Mouse (Mus musculus): ENCODE data around the gene Adgre5.

DNA sequence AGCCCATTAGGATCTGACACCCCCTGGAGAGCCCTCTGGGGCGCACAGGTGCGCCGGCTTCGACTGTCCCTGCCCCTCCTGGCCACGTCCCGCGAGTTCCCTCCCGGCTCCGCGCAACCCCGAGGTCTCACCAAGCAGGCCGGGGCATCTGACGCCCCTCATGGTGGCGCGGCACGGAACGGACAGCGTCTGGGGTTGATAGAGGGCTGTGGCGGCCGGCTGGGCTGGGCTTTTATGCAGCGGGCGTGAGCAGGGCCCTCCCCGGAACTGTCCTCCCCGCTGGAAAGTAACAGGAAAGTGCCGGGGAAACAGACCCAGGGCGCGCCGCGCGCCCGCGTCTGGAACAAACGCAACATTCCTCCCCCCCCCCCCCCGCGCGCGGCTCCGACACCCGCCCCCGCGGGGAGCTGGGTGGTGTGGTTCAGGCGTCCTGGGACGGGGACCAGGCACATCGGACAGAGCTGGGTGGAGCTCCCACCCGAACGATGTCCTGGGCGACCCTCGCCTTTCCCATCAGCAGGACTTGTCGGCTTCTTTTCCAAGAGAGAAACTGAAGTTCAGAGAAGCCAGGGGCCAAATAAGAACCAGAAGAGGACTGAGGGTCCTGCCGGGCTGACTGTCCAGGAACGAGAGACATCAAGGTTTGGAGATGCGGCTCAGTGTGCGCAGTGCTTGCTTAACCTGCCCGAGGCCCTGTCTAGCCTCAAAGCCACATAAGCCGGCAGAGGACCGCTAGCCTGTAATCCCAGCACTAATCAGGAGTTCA lies at the start of gene Adgre5:
- TF ChIP-seq POLR2A (IDR thresholded peaks at IDR 0.05; ENCODE audit: low read depth, low read length) (peak; percentile 55), CTCF (IDR thresholded peaks at IDR 0.05; ENCODE audit: extremely low read depth, insufficient read length, insufficient replicate concordance, low read depth, low read length) (no peak)
